Mouse (Mus musculus) midbrain, embryonic 13.5 days (tissue): ENCODE measurements around the gene Emc4. TPM values are rescaled to one million over a fixed set of nuclear protein-coding genes. Genes with fewer than 3 reads are reported as not detected.

Experiments used
- ATAC-seq: fragments of 200-750 bp; cut with Nextera tagmentation; 2 replicates; pipeline ENCODE4 v1.8.0; 2017; ENCODE audit warnings: mild to moderate bottlenecking, moderate TSS enrichment, moderate library complexity
- H3K27ac ChIP-seq: fragments of 300-500 bp; sonication (generic); 2 replicates; pipeline ENCODE4 v1.5.1; 2015; ENCODE audit warnings: inconsistent platforms, mild to moderate bottlenecking, moderate library complexity
- H3K27me3 ChIP-seq: fragments of 300-500 bp; sonication (generic); 2 replicates; pipeline ENCODE4 v1.6.1; 2015; ENCODE audit warnings: mild to moderate bottlenecking, inconsistent platforms
- H3K36me3 ChIP-seq: fragments of 300-500 bp; sonication (generic); 2 replicates; pipeline ENCODE4 v1.6.1; 2015; ENCODE audit warnings: mild to moderate bottlenecking, inconsistent platforms
- H3K4me1 ChIP-seq: fragments of 300-500 bp; sonication (generic); replicated peaks from 2 replicates; pipeline ENCODE4 v1.6.1; 2015; ENCODE audit warnings: inconsistent platforms
- H3K4me2 ChIP-seq: fragments of 300-500 bp; sonication (generic); replicated peaks from 2 replicates; pipeline ENCODE4 v1.6.1; 2015; ENCODE audit warnings: moderate library complexity, mild to moderate bottlenecking, inconsistent platforms
- H3K4me3 ChIP-seq: fragments of 300-500 bp; sonication (generic); replicated peaks from 2 replicates; pipeline ENCODE4 v1.5.1; 2015; ENCODE audit warnings: mild to moderate bottlenecking, inconsistent platforms
- H3K9ac ChIP-seq: fragments of 300-500 bp; sonication (generic); replicated peaks from 2 replicates; pipeline ENCODE4 v1.6.1; 2015; ENCODE audit warnings: mild to moderate bottlenecking, inconsistent platforms
- H3K9me3 ChIP-seq: fragments of 300-500 bp; sonication (generic); 2 replicates; pipeline ENCODE4 v1.6.1; 2016; ENCODE audit warnings: mild to moderate bottlenecking, inconsistent platforms
- WGBS: fragments of 180-500 bp; shearing (Covaris S2); methylation state at CpG from one replicate; pipeline ENCODE4 v1.1.7; 2015; 5-methylcytosine and 5-hydroxymethylcytosine counted together
- polyA plus RNA-seq: library from polyadenylated mRNA; unstranded; fragments of >200 nt; fragmentation: Nextera tagmentation; extraction: Ambion mirVana; gene quantifications from 2 replicates; pipeline ENCODE4 v1.2.1, GENCODE M21; 2015

Gene Emc4
- polyA plus RNA-seq, result 149 and 152 TPM in 2 replicates

DNA sequence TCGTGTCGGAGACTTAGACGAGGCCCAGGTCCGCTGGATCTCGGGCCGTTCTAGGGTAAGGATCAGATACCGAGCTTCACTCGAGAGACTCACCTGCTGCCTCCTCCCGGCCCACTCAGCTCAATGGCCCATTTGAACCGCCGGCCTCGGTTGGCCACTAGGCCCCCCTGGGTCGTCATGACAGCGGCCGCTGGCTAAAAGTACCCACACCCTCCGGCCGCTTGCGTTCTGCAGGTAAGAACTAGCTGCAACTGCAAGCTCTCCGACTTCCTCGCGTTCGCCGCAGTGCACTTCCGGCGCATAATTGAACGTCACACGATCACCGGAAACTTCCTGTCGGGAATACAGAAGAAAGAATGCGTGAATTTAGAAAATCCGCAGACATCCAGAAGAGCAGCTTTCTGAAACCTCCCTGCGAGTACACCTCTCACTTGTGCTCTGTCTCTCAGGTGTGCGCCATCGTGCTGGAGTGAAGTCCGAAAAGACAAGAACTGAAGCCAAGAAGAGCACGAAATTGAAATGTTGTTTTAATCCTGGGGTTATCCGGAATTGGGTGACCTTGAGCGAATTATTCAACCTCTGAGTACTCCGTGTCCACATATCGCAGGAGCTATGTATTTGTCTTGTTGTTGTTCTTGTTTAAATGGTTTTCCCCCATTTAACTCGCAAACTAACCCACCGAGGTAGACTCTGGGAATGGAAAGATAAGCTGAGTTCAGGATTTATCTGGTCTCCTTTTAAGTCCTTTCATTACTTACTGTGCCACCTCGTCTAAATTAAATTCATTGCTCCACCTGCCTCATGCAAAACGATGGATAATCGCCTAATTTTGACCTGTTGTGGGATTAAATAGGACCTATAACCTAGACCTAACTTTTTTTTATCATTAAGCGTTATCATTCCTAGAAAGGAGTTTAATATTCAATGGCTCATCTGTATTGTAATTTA lies at the start of gene Emc4:
Gene Emc4 (minus strand): TSS at position 302 of the 948 bp plus-strand sequence.
- H3K27me3 ChIP-seq, result no peaks in the 10 kb centered on the region
- 2% methylated on average over 46 of the region's 46 CpGs for WGBS
- peak within 1 kb of the TSS; percentile 89 for H3K27ac ChIP-seq
- H3K9me3 ChIP-seq, result no peaks in the 10 kb centered on the region
- ATAC-seq, result peak; percentile 94
- H3K4me3 ChIP-seq, result peak within 1 kb of the TSS; percentile 86
- H3K4me1 ChIP-seq, result peaks cover 17% of the 10 kb centered on the region
- H3K4me2 ChIP-seq, result peak within 1 kb of the TSS; percentile 70
- H3K36me3 ChIP-seq, result peaks cover 20% of the 10 kb centered on the region
- peak within 1 kb of the TSS; percentile 79 for H3K9ac ChIP-seq

DNA sequence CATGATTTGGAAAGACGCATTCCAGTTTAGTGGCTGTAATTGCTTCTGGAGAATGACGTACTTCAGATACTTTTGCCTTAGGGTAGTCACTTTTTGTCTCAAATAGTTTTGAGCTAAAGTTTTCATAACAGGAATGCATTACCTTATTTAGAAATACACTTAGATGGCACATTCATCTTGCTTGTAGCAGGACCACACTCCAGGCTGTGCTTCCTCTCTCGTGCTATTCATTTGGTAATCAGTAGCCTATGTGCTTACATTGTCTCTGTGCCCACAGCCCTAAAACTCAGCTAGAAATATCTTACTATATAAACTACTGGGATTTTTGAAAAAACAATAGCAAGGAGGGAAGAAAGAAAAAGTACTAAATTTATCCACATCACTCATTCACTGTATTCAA lies 39.2 kb upstream of the Emc4 start:
- Histone ChIP-seq H3K4me3 (no peak overlapping the region), H3K4me2 (no peak overlapping the region), H3K9me3 (no peaks in the 10 kb centered on the region), H3K4me1 (no peaks in the 10 kb centered on the region), H3K27ac (no peak overlapping the region), H3K36me3 (peaks cover 22% of the 10 kb centered on the region), H3K9ac (no peak overlapping the region), H3K27me3 (no peaks in the 10 kb centered on the region)
- WGBS, result 91% methylated on average over 3 of the region's 3 CpGs
- ATAC-seq, result no peak

DNA sequence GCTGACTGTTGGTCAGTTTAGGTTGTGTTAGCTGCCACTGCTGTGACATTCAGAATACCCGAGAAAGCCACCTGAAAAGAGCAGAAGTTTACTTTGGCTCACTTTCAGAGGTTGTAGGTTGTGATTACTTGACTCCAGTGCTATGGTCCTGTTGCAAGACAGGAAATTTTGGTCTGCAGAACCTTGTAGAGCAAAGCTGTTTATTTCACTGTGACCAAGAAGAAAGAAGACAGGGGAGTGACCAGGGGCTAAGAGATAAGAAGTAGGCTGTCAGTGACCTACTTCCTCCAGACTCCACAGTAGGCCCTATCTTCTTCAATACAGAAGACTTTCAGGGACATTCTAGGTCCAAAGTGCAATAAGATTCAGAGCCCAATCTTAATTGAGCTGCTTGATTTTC lies 28.8 kb upstream of the Emc4 start:
- Histone ChIP-seq H3K27me3 (no peaks in the 10 kb centered on the region), H3K36me3 (no peaks in the 10 kb centered on the region), H3K27ac (no peak overlapping the region), H3K9ac (no peak overlapping the region), H3K4me3 (no peak overlapping the region), H3K4me2 (no peak overlapping the region), H3K9me3 (no peaks in the 10 kb centered on the region), H3K4me1 (no peaks in the 10 kb centered on the region)
- WGBS, result 78% methylated on average over 1 of the region's 1 CpGs
- ATAC-seq, result no peak

DNA sequence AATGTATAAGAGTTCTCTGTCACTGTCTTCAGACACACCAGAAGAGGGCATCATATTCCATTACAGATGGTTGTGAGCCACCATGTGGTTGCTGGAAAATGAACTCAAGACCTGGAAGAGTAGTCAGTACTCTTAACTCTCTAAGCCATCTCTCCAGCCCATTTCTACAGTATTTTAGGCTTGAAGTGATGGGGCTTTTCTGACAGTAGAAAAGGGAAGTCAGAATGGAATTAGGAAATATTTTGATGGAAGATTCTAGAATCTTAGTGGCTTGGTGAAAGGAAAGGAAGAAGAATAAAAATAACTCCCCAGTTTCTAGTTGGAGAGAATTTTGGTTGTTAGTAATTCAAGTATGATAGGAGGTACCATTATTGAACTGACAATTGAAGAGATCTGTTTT lies 26.1 kb upstream of the Emc4 start:
- no peak for ATAC-seq
- Histone ChIP-seq H3K36me3 (no peaks in the 10 kb centered on the region), H3K4me3 (no peak overlapping the region), H3K4me1 (peaks cover 4% of the 10 kb centered on the region; the same call in 1 of the 2 replicates), H3K27me3 (no peaks in the 10 kb centered on the region), H3K9ac (no peak overlapping the region), H3K9me3 (no peaks in the 10 kb centered on the region), H3K4me2 (no peak overlapping the region), H3K27ac (no peak overlapping the region)

DNA sequence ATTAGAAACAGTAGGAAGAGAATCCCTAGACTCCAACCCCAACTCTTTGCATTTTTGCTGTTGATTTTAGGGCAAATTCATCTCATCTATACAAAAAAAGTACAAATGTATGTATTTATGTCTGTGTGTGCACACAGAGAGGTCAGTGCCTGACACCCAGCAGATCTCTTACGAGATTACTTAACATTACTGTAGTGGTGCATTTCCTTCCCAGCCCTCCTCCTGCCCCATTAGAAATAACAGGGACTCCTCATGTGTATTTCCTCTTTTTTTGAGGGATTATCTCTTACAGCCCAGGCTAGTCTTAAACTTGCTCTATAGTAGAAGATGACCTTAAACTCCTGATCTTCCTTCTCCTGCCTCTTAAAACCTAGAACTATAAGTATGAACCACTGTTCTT lies 24.9 kb upstream of the Emc4 start:
- no peaks in the 10 kb centered on the region for H3K36me3 ChIP-seq
- ATAC-seq, result no peak
- H3K27ac ChIP-seq, result no peak overlapping the region
- no peak overlapping the region for H3K4me2 ChIP-seq
- H3K9me3 ChIP-seq, result no peaks in the 10 kb centered on the region
- peaks cover 4% of the 10 kb centered on the region; the same call in 1 of the 2 replicates for H3K4me1 ChIP-seq
- 97% methylated on average over 1 of the region's 1 CpGs for WGBS
- H3K9ac ChIP-seq, result no peak overlapping the region
- H3K4me3 ChIP-seq, result no peak overlapping the region
- no peaks in the 10 kb centered on the region for H3K27me3 ChIP-seq

DNA sequence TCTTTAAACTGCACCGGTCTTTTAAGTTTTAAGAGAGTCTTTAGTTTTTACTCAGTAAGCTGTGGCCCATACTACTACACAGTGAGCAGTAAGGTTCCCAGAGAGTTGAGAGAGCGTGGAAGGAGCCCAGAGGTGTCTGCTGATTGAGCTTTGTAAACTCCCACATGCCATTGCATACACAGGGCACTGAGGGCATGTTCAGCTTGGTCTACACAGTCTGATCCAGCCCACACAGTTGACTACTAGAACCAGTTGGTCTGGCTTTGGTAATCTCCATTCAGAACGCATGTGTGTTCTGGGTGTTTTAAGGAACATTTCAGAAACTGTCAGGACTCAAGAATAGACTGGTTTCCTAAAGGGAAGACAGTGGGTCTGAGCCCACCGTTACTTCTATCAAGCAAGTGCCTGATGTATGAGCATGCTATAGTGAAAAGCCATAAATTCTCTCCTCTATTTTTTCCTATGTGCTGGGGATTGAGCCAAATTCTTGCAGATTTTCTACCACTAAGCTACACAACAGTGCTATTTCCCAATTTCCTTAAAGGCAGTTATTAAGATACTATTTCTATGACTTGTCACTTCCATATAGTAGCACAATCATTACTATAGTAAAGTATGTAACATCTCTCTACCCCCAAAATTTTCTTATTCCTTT lies 23.6 kb upstream of the Emc4 start:
- H3K9ac ChIP-seq, result no peak overlapping the region
- 94% methylated on average over 4 of the region's 4 CpGs for WGBS

DNA sequence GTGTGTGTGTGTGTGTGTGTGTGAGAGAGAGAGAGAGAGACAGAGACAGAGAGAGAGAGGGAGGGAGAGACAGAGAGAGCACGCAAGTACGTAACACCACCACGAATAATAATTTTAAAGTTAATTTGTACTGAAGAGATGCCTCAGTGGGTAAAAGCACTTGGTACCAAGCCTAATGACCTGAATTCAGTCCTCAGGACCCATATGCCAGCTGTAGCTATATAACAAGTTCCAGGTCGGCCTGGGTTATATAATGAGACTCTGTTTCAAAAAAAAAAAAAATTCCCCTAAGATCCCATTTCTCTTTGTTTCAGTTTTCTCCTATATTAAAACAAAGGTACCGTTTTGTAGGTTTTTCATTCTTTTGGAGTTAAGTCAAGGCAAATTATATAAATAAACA lies 23.0 kb upstream of the Emc4 start:
- Histone ChIP-seq H3K9ac (no peak overlapping the region), H3K9me3 (no peaks in the 10 kb centered on the region), H3K27ac (no peak overlapping the region), H3K36me3 (no peaks in the 10 kb centered on the region), H3K4me3 (no peak overlapping the region), H3K27me3 (no peaks in the 10 kb centered on the region), H3K4me1 (peaks cover 4% of the 10 kb centered on the region), H3K4me2 (no peak overlapping the region)
- ATAC-seq, result no peak
- WGBS, result 97% methylated on average over 5 of the region's 5 CpGs

More for the DNA sequence above, 23.6 kb upstream of the Emc4 start:
- Histone ChIP-seq H3K27me3 (no peaks in the 10 kb centered on the region), H3K9me3 (no peaks in the 10 kb centered on the region), H3K27ac (no peak overlapping the region), H3K4me1 (peaks cover 4% of the 10 kb centered on the region; the same call in 1 of the 2 replicates), H3K4me3 (no peak overlapping the region), H3K4me2 (no peak overlapping the region), H3K36me3 (no peaks in the 10 kb centered on the region)
- no peak for ATAC-seq

DNA sequence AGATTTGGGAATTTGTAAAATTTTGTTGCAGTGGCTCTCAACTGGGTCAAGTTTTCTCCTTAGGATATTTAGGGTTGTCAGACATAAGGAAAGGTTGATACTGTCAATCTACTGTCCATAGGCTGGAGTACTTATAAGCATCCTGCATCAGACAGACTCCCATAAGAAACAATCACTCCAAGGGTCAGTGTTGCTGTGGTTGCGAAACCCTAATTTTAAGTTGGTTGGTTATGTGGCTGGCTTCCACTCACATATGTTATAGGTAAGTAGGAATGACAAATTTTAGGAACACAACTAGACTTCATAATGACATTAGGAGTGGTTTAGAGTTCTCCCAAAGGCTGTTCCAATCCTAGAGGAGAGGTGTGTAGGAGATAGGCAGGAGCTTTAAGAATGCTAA lies 13.4 kb upstream of the Emc4 start:
- no peak for ATAC-seq
- WGBS, result 96% methylated on average over 1 of the region's 1 CpGs
- no peak overlapping the region for H3K27ac ChIP-seq

DNA sequence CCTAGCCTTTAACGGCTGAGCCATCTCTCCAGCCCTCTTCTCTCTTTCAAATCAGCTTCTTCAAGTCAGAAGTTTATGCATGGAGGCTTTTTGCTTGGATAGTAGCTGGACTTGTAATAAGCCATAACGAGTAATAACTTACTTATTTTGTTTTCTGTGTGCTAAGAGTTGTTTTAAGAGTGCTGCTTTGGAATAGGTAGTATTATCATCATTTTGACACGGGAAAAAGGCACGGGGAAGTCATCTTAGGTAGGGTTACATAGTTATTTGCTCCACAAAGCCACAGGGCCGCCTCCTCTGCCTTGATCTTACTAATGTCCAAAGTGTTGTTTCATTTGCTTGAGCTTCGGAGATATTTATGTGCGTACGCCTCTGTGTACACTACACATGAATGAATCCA lies 12.3 kb upstream of the Emc4 start:
- H3K9ac ChIP-seq, result peak overlapping the region; percentile 96
- 48% methylated on average over 8 of the region's 8 CpGs for WGBS
- H3K36me3 ChIP-seq, result no peaks in the 10 kb centered on the region
- peak overlapping the region; percentile 65 for H3K4me2 ChIP-seq
- no peak overlapping the region for H3K27ac ChIP-seq
- no peak for ATAC-seq
- peaks cover 16% of the 10 kb centered on the region for H3K4me1 ChIP-seq
- H3K27me3 ChIP-seq, result 0 out of 2 replicates have a peak, but pooled peaks cover 3% of the 10 kb centered on the region
- H3K9me3 ChIP-seq, result no peaks in the 10 kb centered on the region
- peak overlapping the region; percentile 96 for H3K4me3 ChIP-seq

More for the DNA sequence above, 13.4 kb upstream of the Emc4 start:
- peaks cover 16% of the 10 kb centered on the region for H3K4me1 ChIP-seq
- H3K36me3 ChIP-seq, result no peaks in the 10 kb centered on the region
- 0 out of 2 replicates have a peak, but pooled peaks cover under 1% of the 10 kb centered on the region for H3K27me3 ChIP-seq
- no peak overlapping the region for H3K4me3 ChIP-seq
- H3K9ac ChIP-seq, result no peak overlapping the region
- 0 out of 2 replicates have a peak overlapping the region, but pooled peaks have one; percentile 1 for H3K4me2 ChIP-seq
- H3K9me3 ChIP-seq, result no peaks in the 10 kb centered on the region

DNA sequence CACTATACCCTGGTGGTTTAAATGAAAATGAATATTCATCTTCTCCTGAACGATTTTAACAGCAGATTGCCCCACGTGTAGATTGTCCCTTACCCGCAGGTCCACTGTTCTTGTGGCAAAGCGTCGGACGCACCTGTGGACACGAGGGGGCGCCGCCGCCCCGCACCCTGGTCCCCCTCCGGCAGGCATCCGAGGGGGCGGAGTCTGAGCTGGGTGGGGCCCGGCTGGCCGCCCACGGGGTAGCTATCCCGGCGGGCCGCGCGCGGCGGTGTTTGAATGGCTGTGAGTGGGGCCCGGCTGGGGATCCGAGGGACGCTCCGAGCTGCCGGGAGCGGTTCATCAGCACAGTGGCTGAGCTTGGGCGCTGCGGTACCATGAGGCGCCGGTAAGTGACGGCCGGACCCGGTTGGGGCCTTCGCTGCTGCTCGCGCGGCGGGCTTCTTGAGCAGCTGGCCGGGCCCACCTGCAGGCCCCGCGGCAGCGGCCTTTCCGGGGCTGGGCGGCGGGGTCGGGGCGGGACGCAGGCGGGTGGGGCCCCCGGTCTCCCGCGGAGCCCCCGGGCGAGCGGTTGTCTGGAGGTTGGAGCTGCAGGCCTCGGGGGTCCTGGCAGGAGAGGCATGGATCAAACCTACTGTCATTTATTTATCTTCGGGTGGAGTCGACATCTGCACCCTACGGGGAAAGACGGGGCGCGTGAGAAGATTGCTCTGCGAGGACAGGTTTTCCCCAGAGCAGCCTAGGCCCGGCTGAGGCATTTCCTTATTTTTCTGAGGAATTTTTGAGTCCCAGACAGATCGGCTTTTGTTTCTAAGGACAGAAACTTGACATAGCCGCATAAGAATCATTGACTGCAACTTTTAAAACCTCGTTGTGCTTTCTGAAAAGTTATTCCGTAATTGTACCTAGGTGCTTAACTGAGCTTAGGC lies 11.4 kb upstream of the Emc4 start, which contains the start of gene Katnbl1:
Gene Katnbl1 (plus strand): TSS at position 239 of the 926 bp plus-strand sequence.
- peak within 1 kb of the TSS; percentile 65 for H3K4me2 ChIP-seq
- H3K9ac ChIP-seq, result peak within 1 kb of the TSS; percentile 96
- no peaks in the 10 kb centered on the region for H3K9me3 ChIP-seq
- H3K4me1 ChIP-seq, result peaks cover 16% of the 10 kb centered on the region
- peak; percentile 99 for ATAC-seq
- peak within 1 kb of the TSS; percentile 89 for H3K27ac ChIP-seq
- under 1% methylated on average over 65 of the region's 72 CpGs for WGBS
- no peaks in the 10 kb centered on the region for H3K36me3 ChIP-seq
- peak within 1 kb of the TSS; percentile 96 for H3K4me3 ChIP-seq
- 0 out of 2 replicates have a peak, but pooled peaks cover 3% of the 10 kb centered on the region for H3K27me3 ChIP-seq

DNA sequence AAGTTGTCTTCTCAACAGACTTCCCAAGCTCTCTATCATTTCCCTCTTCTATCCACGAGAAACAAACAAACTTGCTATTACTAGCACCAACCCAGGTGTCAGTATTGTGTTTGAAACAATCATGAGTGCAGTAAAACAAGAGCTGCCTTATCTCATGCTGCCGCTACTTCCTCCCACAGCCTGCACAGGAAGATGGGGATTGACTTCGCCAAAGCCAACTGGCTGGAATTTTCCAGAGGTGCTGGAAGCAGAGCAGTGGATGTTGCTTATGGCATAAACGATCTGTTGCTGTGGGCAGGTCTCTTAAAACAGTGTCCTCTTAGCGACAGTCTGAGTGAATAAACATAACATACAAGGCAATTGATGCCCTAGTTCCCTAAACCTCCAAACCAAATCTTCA lies 6.8 kb upstream of the Emc4 start:
- no peak overlapping the region for H3K4me3 ChIP-seq
- no peak overlapping the region; the same call in 1 of the 2 replicates for H3K9ac ChIP-seq
- H3K27me3 ChIP-seq, result 0 out of 2 replicates have a peak, but pooled peaks cover 3% of the 10 kb centered on the region
- H3K27ac ChIP-seq, result no peak overlapping the region
- WGBS, result 78% methylated on average over 5 of the region's 5 CpGs
- ATAC-seq, result no peak
- H3K4me2 ChIP-seq, result no peak overlapping the region
- H3K9me3 ChIP-seq, result no peaks in the 10 kb centered on the region
- no peaks in the 10 kb centered on the region for H3K36me3 ChIP-seq
- H3K4me1 ChIP-seq, result no peaks in the 10 kb centered on the region
